Mouse (Mus musculus): ENCODE measurements around the gene Ppp1r12c.

The Ppp1r12c gene

GRCm38 (mm10) chr7:4491308-4491707, 10.2 kb downstream of the Ppp1r12c start:
- Histone ChIP-seq H3K36me3 (ENCODE audit: control insufficient read depth, insufficient read depth, low read length, poor library complexity, severe bottlenecking) (peaks cover 1% of the 10 kb centered on the region), H3K27me3 (ENCODE audit: control insufficient read depth, insufficient read depth, low read length, poor library complexity, severe bottlenecking) (no peaks in the 10 kb centered on the region)
- no peak for DNase-seq (ENCODE audit: low read depth, low spot score)

DNA sequence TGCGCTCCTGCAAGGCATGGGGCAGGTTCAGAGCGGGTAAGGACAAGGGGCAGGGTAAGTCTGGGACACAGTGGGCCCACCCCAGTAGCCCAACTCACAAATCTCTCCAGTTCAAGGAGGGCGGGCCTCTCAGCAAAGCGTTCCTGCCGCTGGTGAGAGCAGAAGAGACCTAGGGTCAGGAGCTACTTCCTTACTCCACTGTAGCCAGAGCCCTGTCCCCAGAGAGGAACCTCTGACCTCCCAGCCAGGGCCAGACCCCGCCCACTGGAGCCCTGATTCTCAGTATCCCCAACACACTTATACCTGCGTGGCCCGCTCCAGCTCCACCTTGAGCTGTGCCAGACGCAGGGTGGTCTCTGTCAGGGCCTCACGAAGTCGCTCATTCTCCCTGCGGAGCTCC, 19.2 kb downstream of the Ppp1r12c start:
- Histone ChIP-seq H3K36me3 (ENCODE audit: control insufficient read depth, insufficient read depth, low read length, poor library complexity, severe bottlenecking) (peaks cover 16% of the 10 kb centered on the region), H3K27me3 (ENCODE audit: control insufficient read depth, insufficient read depth, low read length, poor library complexity, severe bottlenecking) (no peaks in the 10 kb centered on the region)
- no peak for DNase-seq (ENCODE audit: low read depth, low spot score)

GRCm38 (mm10) chr7:4479674-4480073, 21.8 kb downstream of the Ppp1r12c start:
- Histone ChIP-seq H3K36me3 (ENCODE audit: control insufficient read depth, insufficient read depth, low read length, poor library complexity, severe bottlenecking) (peaks cover 16% of the 10 kb centered on the region), H3K27me3 (ENCODE audit: control insufficient read depth, insufficient read depth, low read length, poor library complexity, severe bottlenecking) (no peaks in the 10 kb centered on the region)
- DNase-seq (ENCODE audit: low read depth, low spot score): peak; percentile 71

- peaks cover 8% of the 10 kb centered on the region; the same call in 1 of the 2 replicates for H3K36me3 ChIP-seq (ENCODE audit: control insufficient read depth, insufficient read depth, low read length, poor library complexity, severe bottlenecking)
- no peaks in the 10 kb centered on the region for H3K27me3 ChIP-seq (ENCODE audit: control insufficient read depth, insufficient read depth, low read length, poor library complexity, severe bottlenecking)
- DNase-seq (ENCODE audit: low read depth, low spot score): no peak
Observed at GRCm38 (mm10) chr7:4478796-4479291, 22.6 kb downstream of the Ppp1r12c start.

- H3K27me3 ChIP-seq (ENCODE audit: control insufficient read depth, insufficient read depth, low read length, poor library complexity, severe bottlenecking): no peaks in the 10 kb centered on the region
- DNase-seq (ENCODE audit: low read depth, low spot score): no peak
- peaks cover 3% of the 10 kb centered on the region; the same call in 1 of the 2 replicates for H3K36me3 ChIP-seq (ENCODE audit: control insufficient read depth, insufficient read depth, low read length, poor library complexity, severe bottlenecking)
Observed at GRCm38 (mm10) chr7:4478021-4478795, 23.3 kb downstream of the Ppp1r12c start.

GRCm38 (mm10) chr7:4473940-4474339, 27.5 kb downstream of the Ppp1r12c start:
- H3K36me3 ChIP-seq (ENCODE audit: control insufficient read depth, insufficient read depth, low read length, poor library complexity, severe bottlenecking): no peaks in the 10 kb centered on the region
- H3K27me3 ChIP-seq (ENCODE audit: control insufficient read depth, insufficient read depth, low read length, poor library complexity, severe bottlenecking): no peaks in the 10 kb centered on the region
- DNase-seq (ENCODE audit: low read depth, low spot score): no peak

DNA sequence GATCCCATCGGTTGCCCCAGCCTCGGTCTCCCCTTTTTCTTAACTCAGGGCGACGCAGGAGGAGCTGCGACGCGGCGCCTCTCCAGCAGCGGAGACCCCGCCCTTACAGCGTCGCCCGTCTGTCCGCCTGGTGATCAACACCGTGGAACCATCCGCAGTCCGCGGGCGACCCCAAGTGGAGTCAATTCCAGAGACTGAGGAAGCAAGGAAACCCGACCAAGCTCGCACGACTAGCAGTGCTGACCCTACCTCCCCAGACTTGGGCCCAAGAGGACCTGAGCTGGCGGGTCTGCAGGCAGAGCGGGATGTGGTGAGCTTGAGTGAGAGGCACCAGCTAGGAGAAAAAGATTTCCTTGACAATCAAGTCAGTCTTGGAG, 30.3 kb downstream of the Ppp1r12c start:
- DNase-seq (ENCODE audit: low read depth, low spot score): peak; percentile 10
- Histone ChIP-seq H3K27me3 (ENCODE audit: control insufficient read depth, insufficient read depth, low read length, poor library complexity, severe bottlenecking) (no peaks in the 10 kb centered on the region), H3K36me3 (ENCODE audit: control insufficient read depth, insufficient read depth, low read length, poor library complexity, severe bottlenecking) (no peaks in the 10 kb centered on the region)

DNA sequence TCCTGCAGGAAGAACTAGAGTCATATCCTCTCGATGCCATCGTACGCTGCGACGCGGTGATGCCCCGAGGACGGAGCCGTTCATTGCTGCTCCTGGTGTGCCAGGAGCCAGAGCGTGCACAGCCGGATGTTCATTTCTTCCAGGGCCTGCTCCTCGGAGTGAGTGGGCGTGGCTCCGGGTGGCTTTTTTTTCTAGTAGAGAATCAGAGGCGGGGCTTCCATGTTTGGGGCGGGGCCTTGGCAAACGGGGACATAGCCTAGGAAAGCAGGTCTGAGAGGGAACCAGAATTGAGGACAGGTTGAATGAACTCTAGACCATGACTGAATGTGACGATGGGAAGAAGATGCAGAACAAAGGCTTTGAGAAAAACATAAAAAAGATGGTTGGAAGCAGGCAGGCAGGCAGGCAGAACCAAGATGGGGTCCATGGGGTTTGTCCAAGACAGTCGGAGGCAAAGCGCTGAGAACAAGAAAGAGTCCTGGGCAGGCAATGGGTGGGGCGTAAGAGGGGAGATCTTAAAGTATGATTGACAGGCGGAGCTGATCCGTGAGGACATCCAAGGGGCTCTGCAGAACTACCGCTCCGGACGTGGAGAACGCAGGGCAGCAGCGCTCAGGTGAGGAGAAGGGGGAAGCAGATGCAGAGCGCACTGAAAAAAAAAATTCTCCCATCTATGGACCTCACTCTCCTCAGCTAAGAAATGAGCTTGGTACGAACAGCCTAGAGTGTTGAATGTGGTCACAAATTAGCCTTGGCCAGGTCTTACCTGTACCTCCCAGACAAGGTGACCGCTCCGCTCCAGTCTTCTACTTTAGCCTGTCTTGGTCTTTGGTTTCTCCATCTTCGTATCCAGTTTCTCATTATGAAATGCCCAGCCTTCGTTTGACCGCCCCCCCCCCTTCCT, 31.0 kb downstream of the Ppp1r12c start:
- no peak for DNase-seq (ENCODE audit: low read depth, low spot score)
- no peaks in the 10 kb centered on the region for H3K36me3 ChIP-seq (ENCODE audit: control insufficient read depth, insufficient read depth, low read length, poor library complexity, severe bottlenecking)
- H3K27me3 ChIP-seq (ENCODE audit: control insufficient read depth, insufficient read depth, low read length, poor library complexity, severe bottlenecking): no peaks in the 10 kb centered on the region

GRCm38 (mm10) chr7:4467801-4468200, 33.7 kb downstream of the Ppp1r12c start:
- no peak for DNase-seq (ENCODE audit: low read depth, low spot score)
- Histone ChIP-seq H3K36me3 (ENCODE audit: control insufficient read depth, insufficient read depth, low read length, poor library complexity, severe bottlenecking) (no peaks in the 10 kb centered on the region), H3K27me3 (ENCODE audit: control insufficient read depth, insufficient read depth, low read length, poor library complexity, severe bottlenecking) (no peaks in the 10 kb centered on the region)

GRCm38 (mm10) chr7:4464194-4464824, 37.2 kb downstream of the Ppp1r12c start:
- no peaks in the 10 kb centered on the region for H3K36me3 ChIP-seq (ENCODE audit: control insufficient read depth, insufficient read depth, low read length, poor library complexity, severe bottlenecking)
- peak; percentile 64 for DNase-seq (ENCODE audit: low read depth, low spot score)
- no peaks in the 10 kb centered on the region for H3K27me3 ChIP-seq (ENCODE audit: control insufficient read depth, insufficient read depth, low read length, poor library complexity, severe bottlenecking)

GRCm38 (mm10) chr7:4460576-4461434, 40.7 kb downstream of the Ppp1r12c start, which contains the start of gene Eps8l1:
TSS of gene Eps8l1 (plus strand) at chr7:4460674.
- Histone ChIP-seq H3K36me3 (ENCODE audit: control insufficient read depth, insufficient read depth, low read length, poor library complexity, severe bottlenecking) (no peaks in the 10 kb centered on the region), H3K27me3 (ENCODE audit: control insufficient read depth, insufficient read depth, low read length, poor library complexity, severe bottlenecking) (no peaks in the 10 kb centered on the region)
- peak; percentile 48 for DNase-seq (ENCODE audit: low read depth, low spot score)

- H3K27me3 ChIP-seq (ENCODE audit: control insufficient read depth, insufficient read depth, low read length, poor library complexity, severe bottlenecking): no peaks in the 10 kb centered on the region; the same call in 1 of the 2 replicates
- no peaks in the 10 kb centered on the region for H3K36me3 ChIP-seq (ENCODE audit: control insufficient read depth, insufficient read depth, low read length, poor library complexity, severe bottlenecking)
- DNase-seq (ENCODE audit: low read depth, low spot score): no peak
Observed at GRCm38 (mm10) chr7:4452644-4453043, 48.8 kb downstream of the Ppp1r12c start.

DNA sequence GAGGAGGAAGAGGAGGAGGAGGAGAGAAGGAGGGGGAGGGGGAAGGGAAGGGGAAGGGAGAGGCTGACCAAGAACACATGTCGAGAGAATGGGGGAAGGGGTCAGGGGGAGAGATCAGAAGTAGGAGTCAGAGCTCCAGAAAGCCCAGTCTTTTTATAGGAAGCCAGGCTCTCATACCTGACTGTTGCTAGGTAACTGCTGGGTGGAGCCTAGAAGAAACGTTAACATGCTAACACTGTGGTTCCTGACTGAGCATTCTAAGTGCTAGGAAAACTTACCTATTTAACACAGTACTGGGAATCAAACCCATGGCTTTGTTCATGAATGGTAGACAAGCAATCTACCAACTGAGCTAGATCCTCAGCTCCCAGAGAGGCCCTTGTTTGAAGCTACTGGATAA, 52.3 kb downstream of the Ppp1r12c start:
- DNase-seq (ENCODE audit: low read depth, low spot score): no peak
- Histone ChIP-seq H3K27me3 (ENCODE audit: control insufficient read depth, insufficient read depth, low read length, poor library complexity, severe bottlenecking) (no peaks in the 10 kb centered on the region; the same call in 1 of the 2 replicates), H3K36me3 (ENCODE audit: control insufficient read depth, insufficient read depth, low read length, poor library complexity, severe bottlenecking) (no peaks in the 10 kb centered on the region)

DNA sequence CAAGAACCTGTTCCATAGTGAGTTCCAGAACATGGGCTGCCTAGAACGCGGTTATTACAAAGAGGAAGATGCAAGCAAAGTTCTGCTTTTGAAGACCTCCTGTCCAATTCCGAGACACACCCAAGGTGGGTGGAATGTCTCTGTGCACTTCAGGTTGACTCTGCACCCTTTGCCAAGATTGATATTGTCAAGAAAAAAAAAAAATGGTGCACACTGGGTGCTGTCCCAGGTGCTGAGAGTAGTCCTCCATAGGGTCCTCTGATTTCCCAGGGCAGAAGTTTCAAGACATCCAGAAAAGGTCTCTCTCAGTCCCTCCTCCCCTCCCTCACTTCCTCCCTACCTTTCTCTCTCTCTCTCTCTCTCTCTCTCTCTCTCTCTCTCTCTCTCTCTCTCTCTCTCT, 53.0 kb downstream of the Ppp1r12c start:
- no peak for DNase-seq (ENCODE audit: low read depth, low spot score)

More for the DNA sequence above, 53.0 kb downstream of the Ppp1r12c start:
- H3K36me3 ChIP-seq (ENCODE audit: control insufficient read depth, insufficient read depth, low read length, poor library complexity, severe bottlenecking): no peaks in the 10 kb centered on the region
- no peaks in the 10 kb centered on the region; the same call in 1 of the 2 replicates for H3K27me3 ChIP-seq (ENCODE audit: control insufficient read depth, insufficient read depth, low read length, poor library complexity, severe bottlenecking)
